Mouse (Mus musculus) cerebellum, adult 18-20 months (tissue): Measurements from ENCODE around the gene Tmem251.

ENCODE experiments used
- DNase-seq, 2 experiments: peaks; one replicate each; pipeline ENCODE4 v3.0.0; 2021

Gene Tmem251

DNA sequence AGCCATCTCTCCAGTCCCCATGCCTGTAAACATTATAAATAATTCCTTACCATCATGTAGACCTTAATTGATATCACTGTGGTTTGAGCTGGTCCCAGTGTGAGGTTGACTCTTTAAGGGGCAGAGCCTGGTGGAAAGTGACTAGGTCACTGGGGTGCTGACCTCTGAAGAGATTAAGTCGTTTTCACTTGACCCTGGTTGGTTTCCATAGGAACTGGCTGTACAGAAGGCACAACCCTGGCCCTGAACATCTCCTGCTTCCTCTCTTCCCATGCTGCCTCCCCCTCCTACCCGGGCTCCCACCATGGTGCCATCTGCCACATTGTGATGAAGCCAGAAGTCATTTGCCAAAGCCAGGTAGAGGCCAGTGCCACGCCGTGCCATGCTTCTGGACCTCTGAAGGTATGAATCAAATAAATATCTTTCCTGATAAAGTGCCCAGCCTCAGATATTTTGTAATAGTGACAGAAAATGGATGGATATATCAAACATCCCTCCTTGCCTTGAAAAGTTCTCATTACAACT, 32.6 kb upstream of the Tmem251 start:
- DNase-seq: peak; percentile 91 to 95

DNA sequence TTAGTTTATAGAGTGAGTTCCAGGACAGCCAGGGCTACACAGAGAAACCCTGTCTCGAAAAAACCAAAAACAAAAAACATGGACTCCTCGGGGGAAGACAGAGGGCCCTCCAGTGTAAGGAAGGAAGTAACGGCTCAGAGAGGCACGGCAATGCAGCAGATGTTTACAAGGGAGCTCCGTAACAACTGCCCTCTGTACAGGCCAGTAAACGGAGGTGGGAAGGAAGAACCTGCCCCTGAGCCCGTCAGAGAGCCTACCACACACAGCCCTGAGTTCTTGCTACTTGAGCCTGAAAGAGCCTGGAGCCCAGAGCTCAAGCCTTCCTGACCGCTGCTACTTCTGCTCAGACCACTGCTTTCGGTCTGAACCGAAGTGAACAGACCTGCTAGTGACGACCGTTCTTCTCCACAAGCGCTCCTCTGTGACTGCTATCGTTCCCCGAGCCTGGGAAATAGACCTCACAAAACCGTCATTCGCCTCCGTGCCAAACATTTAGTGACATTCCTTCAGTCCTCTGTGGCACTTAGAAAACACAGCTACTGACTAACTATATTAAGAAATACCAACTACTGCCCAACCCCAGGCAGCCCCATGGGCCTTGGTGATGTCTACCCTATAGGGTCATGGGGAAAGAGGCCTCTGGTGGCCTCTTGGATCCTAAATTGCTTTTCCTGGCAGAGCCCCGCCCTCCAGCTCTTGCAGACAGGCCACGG, 30.3 kb upstream of the Tmem251 start:
- no peak for DNase-seq

DNA sequence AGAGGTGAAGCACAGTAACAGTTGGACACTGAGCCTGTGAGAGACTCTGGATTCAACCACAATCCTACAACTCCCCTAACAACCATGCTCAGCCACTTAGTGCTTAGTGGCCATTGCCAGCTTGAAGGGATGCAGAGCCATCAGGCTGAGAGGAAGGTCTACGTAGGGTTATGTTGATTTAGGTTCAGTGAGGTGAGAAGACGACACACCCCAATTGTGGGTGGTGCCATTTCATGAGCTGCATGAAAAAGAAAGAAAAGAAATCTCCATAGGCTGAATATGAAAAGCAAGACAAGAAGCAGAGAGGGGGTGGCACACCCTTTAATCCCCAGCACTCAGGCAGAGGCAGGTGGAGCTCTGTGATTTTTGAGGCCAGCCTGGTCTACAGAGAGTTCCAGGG, 29.4 kb upstream of the Tmem251 start:
- no peak for DNase-seq

DNA sequence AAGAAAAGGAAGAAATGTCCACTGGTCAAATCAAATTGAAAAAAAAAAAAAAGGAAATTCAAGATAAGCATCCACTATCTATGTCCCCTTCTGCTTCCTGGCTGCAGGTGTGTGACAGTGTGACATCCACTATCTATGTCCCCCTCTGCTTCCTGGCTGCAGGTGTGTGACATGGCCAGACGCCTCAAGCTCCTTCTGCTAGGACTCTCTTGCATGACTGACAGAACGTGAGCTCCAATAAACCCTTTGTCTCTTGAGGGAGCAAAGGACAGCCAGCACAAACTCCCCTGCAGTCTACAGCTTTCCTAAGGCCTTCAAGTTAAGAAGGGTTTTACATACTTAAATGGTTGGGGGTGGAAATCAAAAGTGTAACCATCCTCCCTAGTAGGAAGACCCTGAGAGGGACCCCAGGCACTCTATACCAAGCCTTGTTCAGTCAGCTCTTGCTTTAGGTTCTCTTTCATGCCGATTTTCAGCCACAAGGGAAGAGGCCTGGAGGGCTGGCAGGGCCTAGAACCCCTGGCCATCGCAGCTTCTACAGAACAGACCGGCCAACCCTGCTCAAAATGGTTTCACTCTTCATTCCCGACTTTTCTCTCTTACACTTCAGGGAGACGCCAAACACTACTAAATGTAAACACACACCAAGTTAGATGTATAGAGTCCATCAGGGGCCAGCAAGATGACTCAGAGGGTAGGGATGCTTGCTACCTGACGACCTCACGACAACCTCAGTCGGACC, 28.7 kb upstream of the Tmem251 start:
- no peak for DNase-seq

DNA sequence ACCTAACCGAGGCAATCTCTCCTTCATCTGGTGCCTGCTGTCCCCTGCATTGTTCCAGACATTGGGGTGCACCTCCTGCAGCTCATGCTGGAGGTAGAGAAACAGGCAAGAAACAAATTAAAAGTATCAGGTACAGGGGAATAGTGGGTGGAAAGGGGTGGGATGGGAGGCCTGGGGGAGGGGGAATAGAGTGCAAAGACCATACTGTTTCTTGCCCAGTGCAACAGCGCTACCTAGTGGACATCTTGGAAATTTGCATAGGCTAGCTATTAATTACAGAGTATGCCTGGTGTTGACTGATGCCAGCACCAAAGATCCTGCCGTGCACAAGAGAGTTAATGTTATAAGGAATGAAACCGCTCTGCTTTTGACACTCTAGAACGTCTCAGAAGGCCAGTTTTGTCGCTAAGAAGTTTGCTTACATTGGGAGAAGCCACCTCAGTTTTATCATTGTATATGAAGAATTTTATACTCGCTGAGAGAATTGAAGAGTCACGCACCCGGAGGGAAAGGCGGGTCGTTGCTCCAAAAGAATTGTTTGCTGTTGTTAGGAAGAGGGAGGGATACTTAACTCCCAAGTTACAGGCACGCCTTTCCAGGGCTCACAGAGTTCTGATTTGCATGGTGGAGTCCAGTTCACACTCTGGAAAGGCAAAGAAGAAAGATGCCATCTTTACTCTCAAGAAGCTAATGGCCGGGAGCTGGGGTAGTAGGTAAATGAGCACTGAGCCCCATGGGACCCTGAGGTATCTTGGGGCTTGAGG, 23.8 kb upstream of the Tmem251 start:
- peak; percentile 59 to 70 for DNase-seq

DNA sequence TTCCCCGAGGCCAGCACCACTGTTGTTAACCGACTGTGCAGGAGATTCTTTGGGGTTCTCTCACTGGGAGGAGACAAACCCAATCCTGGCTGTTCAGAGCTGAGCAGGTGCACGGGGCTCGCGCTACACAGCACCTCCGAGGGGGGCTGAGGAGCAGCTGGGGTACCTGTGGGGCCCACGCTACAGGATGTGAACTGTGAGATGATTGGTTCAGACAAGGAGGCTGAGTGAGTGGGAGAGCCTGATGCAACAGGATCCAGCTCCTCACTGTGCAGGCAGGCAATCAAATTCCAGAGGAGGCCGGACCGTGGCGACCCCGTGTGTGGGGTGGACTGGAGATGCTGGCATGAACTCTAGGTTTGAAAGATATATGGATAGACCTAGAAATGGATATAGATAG, 21.1 kb upstream of the Tmem251 start:
- no peak for DNase-seq

DNA sequence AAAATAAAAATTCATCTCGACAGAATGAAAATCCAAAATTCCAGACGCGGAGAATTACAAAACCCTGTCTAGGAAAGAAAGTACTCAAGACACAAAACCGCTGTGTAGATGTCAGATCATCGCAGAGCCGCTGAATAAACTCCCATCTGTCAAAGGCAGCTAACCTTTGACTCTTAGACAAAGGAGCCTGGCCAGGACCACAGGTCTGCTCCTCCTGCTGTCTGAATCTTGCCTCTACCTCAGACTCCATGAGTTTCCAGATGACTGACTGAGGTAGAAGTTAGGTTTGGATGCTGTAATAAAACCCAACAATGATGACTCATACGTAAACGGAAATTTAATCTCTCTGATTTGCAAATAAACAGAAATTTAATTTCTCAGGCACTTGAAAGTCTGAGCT, 20.6 kb upstream of the Tmem251 start:
- no peak for DNase-seq

DNA sequence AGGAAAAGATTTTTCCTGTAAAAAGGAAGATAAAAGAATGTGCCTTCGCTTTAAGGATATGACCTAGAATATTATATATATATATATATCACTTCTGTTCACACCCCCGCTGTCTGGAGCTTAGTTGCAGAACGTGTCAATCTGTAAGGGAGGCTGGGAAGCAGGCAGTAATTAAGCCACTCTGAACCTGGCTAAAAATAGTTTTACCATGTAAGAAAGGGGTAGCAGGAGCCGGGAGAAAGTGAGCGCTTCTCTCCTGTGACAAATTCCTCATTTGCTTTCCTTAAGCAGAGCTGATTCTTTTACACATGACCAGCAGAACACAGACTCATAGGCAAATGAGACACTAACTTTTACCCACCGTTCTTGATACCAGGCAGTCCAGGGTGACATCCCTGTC, 19.7 kb upstream of the Tmem251 start:
- no peak for DNase-seq

DNA sequence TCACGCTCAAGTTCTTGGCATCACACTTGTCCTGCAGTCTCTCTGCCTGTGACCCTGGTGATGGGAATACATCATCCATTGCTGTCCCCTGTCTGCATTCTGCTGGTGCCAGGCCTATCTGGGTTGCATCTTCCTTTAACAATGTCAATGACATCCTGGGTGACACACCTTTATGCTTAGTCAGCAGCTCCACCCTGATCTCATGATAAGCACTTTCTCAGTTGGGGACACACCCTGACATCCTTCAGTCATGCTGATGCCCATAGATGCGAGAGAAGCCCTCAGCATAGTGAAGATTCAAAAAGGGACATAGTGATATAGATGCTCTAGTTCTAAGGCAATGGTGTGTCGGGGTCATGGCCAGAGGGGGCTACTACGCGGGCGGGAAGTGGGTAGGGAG, 18.4 kb upstream of the Tmem251 start:
- DNase-seq: no peak

DNA sequence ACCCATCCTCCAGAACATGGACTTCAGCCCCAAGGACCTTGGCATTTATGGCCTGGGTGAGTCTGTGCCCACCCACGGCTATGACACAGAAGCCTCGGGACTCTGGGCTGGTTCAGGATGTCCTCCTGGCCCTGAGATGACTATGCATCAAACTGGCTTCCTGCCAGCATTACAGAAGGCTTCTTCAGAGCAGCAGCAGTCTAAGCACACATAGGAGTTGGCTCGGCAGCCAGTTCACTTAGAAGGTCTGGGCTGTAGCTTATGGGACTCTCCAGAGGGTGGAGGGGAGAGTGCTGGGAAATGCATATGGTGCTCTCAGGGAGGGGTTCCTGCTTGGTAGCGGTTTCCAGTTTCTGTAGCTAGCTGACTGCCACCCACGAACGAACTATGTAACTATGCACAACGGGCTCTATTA, 17.8 kb upstream of the Tmem251 start:
- DNase-seq: no peak

DNA sequence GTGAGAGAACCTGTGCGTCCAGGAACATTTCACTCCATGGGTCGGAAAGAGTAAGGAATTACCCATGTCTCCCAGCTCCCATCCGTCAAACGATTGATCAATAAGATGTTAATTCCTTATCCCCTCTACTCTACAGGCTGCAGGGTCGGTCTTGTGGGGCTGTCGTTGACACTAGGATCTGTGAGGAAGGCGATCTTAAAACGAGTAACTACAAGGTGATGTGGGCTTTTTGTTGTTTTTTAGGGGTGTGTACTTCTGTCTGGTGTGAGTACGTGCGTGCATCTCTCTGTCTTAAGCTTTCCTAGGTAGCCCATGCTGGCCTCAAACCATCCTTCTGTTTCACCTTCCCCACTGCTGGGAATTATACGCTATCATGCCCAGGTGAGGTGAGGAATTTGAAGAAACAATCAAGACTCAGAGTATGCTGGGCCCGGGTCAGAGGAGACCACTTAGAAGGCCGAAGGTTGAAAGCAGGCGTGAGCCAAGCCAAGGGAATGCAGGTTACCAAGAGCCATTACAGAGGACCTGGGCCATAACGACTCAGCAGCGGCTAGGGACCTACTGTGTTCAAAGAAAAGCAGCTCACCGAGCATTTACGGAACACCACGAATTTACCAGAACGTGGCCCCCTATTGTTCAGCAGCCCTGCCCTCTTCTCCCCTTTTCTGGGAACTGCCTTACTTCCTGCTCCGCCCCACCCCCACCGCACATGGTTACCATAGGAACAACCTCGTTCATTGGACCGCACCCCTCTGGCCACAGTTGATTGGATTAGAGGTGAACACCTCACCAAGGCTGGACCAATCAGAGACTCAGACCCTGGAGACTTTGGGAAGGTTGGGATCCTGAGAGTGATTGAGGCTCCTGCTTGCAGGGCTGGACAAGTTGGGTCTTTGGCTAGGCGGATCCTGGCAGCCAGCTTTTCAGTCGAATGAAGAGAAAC, 13.4 kb upstream of the Tmem251 start:
- DNase-seq: peak; percentile 73 to 84

DNA sequence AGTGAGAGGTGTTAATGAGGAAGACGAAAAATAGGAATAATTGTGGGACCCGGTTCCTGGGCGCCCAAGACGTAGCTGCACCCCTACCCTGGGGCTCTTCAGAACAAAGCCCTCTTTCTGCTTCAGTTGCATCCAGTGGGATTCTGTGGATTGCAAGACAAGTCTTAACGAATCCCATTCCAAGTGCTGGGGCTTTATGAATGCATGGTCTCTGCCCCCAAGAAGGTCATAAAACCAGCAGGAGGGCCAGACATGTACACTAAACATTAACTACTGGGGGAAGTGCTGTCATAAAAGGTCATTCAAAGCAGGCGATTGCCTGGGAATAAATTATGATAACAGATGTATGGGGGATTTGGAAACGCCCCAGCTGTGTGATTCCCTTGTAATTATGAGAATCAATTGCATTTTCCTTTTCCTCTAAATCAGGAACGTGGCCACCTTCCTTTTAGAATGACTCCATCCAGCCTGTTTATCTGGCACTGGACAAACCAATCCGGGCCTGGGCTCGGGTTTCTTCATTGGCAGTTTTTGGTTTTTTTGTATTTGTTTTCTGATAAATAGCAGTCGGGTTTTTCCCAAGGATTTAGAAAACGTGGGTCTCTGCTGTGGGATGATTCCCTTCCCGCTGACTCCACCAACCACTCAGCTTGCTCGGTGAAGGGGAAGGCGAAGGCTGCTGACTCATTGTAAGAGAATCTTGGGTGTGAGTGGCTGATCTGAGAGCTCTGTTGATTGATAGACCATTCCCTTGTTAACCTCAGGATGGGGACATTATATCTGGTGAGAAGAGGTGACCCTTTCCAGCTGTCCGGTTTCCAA, 12.6 kb upstream of the Tmem251 start:
- no peak for DNase-seq

DNA sequence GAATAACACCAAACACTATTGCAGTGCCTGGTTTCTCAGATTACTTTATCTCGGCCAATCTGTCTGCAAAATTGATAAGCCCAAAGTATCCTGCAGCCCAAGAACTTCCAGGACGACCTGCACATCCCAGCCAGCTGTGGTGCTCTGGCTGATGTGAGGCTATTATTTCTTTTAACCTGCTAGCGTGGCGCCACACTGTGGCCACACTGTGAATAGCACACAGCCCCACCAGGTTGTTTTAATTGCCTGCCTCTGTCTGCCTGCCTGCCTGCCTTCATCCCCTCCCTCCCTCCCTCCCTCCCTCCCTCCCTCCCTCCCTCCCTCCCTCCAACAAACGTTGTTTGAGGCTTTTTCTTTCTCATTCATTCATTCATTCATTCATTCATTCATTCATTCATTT, 10.2 kb upstream of the Tmem251 start:
- peak in 1 of 2 experiments; percentile 49 for DNase-seq

DNA sequence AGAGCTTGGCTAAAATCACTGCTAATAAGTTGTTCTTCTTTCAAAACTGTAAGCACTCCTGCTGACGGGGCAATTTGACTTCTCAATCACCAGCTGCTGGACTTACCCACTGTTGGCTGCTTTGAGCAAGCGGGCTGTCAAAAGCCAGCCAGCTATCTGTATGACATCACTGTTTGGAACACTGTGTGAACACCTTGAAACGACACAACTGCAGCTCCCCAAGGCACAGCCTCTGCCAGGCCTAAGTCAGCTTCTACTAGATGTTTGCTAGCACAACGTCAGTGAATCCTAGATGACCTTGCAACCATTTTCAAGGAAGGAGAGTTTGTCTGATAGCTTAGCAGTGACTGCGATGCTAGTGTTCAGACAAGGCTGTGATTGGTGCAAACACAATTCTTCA, 4.5 kb upstream of the Tmem251 start:
- DNase-seq: no peak

DNA sequence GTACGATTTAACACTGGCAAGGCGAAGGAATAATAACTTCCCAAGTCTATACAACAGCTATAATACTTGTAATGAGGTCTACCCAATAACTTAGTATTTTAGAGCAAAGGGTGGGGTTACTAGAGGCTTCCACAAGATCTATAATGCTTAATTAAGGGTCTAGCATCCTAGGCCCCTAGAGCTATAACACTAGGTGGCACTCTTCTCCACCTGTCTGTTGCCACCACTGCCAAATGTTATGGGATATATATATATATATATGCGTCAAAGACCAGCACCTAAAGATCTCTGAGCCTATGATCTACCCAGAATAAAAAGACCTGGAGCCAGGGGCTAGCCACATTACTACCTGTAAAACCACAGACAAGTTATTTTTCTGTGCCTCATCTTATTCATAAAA, 3.3 kb upstream of the Tmem251 start:
- peak in 1 of 2 experiments; percentile 31 for DNase-seq

DNA sequence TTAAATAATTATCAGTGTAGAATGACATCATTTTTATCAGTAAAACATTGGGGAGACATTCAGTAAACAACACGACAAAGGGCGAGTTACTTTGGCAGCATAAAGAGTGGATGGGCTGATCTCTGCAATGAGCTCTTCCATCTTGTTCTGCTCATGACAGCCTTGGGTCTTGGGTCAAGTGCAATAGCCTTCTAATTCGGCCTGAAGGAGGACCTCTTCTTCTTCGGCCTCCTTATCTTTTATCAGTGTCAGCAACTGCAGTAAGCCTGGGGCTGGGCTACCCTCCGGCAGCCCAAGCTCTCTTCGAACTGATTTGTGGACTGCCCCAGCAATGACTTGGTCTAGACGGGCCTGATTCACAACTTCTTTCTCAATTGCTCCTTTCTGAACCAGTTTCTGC, 1.5 kb upstream of the Tmem251 start:
- no peak for DNase-seq

DNA sequence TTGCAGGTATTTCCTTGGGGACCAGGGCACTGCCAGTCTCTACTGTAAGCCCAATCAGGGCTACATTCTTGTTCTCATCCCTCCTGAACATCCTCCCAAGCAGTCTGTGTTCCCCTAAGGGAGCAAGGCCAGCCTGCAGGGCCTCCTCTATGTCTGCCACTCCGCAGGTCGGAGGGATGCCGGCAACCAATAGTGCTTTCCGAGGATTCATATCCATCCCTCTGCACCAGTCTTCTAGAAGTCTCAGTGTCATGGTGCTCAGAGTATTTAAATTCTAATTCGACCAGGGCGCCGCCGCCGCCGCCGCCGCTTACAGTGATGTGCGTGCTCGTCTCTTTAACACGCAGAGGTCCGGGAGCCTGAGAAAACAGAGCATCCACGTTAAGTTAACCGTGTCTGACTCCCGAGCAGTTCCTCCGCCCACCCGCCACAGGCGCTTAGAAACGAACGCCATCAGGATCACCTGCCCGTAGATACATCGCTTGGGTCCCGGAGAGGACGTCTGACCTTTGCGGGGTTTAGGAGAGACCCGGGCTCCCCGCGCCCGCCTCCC, 450 bp upstream of the Tmem251 start:
- peak in 1 of 2 experiments; percentile 33 for DNase-seq

DNA sequence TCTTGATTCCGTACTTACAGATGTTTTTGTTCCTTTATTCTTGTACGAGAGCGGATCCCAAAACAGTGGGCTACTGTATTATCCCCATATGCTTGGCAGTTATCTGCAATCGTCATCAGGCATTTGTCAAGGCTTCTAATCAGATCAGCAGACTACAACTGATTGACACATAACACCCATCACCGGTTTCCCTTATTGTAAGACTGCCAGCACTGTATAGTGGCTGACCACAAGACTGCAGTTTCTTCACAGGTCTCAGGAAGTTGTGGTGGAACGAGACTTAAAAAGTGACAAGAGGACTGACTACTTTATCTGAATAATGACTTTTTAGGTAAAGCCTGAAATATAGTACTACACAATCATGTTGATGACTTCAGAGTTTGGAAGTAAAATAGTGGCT, 1.3 kb downstream of the Tmem251 start:
- no peak for DNase-seq

DNA sequence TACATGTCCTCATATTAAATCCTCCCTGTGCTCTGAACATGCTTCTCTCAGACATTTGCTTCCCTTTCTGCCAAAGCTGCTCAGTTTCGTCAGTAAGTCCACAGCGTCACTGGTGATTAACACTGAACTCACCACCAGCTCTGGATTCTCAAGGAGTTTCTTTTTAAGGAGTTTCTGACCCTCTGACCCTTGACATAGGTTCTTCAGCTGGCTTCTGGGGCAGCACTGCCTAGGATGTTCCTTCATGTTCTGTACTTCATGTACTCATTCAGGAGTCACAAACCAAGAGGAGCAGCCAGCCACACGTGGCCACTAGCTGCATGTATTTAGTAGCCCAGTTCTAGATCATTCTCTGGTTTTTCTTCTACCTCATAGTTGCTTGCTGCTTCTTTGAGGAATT, 4.7 kb downstream of the Tmem251 start:
- no peak for DNase-seq

DNA sequence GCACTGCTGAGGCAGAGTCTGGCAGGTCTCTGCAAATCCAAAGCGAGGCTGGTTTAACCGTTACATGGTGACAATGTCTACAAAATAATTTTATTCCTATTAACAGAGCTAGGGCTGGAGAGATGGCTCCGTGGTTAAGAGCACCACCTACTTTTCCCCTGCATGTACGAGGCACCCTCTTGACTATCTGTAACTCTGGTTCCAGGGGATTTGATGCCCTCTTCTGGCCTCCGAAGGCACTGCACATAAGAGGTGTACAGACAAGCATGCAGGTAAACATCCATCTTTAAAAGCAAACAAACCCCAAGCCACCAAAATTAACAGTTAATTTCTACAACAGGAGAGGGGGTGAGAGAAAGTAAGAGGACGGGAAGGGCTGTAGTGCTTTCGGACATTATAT, 12.7 kb downstream of the Tmem251 start:
- peak; percentile 26 to 31 for DNase-seq

DNA sequence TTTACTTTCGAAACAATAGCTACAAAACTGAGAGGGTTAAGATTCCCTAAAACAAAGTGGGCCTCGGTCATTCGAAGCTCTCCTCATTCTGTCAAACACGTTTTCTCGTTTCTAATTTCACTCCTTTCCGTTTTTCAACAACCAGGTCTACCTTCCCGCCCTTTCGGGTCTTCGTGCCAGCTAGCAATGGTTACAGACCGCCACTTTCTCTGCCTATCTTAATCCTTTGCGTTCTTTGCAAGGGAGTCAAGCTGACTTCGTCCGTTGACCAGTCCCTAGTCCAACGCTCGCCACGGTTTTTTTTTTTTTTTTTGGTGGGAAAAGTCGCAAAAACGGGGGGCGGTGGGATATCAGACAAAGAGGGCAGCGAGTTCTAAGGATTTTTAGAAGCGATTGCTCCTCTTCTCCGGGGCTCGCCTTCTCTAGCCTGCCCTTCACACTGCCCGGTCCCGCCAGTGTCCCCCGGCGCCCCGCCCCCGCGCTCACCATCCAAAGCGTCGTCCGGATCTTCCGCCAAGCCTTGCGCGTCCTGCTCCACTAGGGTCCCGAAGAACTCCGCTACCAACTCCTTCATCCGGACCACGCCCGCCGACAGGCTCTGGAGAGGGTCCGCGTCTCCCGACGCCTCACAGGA, 13.6 kb downstream of the Tmem251 start:
- DNase-seq: peak in 1 of 2 experiments; percentile 13
